Mouse (Mus musculus): ENCODE data around the gene Snx9.

- TF ChIP-seq CTCF (IDR thresholded peaks at IDR 0.05 in 2 of 3, conservative IDR thresholded peaks at IDR 0.05 in 1 of 3; ENCODE audit: control insufficient read depth in 1 of 3, insufficient read depth in 1 of 3, low read depth in 2 of 3, low read length in 3 of 3, poor library complexity in 1 of 3, severe bottlenecking in 1 of 3) (no peak), RCOR1 (IDR thresholded peaks at IDR 0.05; ENCODE audit: low read depth, low read length) (no peak), POLR2A (IDR thresholded peaks at IDR 0.05; ENCODE audit: control insufficient read depth in 1 of 2, insufficient read depth in 1 of 2, low read depth in 1 of 2, low read length in 2 of 2, poor library complexity in 1 of 2) (no peak), NELFE (IDR thresholded peaks at IDR 0.05; ENCODE audit: low read depth, low read length) (no peak), SIN3A (IDR thresholded peaks at IDR 0.05; ENCODE audit: low read length) (no peak)
These were observed 135.3 kb downstream of the Snx9 start for GRCm38 (mm10) chr17:5976221-5977055.
